7 mouse cellular contexts compared by ENCODE assay signal in the genomic region with DNA sequence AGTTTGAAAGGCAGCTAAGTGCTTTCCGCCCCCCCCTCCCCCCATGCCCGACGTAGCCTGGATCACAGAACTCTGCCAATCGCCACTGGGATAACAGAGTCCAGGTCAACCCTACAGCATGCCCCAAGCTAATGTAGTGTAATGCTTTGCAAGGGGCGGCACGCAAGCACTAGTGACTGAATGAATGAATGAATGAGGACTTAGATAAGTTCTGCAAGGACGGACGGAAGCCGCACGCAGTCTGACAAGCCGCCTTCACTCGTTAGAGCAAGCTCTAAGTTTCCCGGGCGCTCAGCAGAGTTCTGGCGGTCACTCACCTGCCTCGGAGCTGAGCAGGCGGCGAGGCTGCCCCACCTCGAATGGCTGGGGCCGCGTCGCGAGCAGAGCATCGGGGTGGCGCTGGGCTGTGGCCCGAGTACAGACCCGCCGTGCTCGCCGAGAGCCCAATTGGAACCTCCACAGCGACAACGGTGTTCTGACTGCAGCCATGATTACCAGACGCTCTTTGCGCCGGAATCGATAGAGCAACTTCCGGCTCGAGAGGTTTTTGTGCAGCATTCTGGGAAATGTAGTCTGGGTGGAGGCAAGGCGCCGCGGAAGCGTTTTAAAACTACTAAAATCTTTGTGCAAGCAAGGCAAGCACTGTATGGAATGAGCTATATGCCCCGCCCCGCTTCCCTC. TPM values are rescaled to one million over a fixed set of nuclear protein-coding genes. Genes with fewer than 3 reads are reported as not detected.
DNase-seq lines count a peak whose midpoint lies in the region; ATAC-seq lines count a peak whose summit lies in the region.

A gene (minus strand): TSS at position 505 of the 681 bp plus-strand sequence.

- peak; percentile 97 for ATAC-seq in intestine, embryonic 15.5 days

- H3K4me2 ChIP-seq in intestine, embryonic 15.5 days (replicated peaks), result peak within 1 kb of the TSS; percentile 86

- 0 out of 2 replicates have a peak, but pooled peaks cover 4% of the 10 kb centered on the region for H3K36me3 ChIP-seq in intestine, embryonic 15.5 days
- peaks cover 25% of the 10 kb centered on the region for H3K36me3 ChIP-seq in midbrain, embryonic 10.5 days

- H3K27me3 ChIP-seq in intestine, embryonic 15.5 days (replicated peaks), result no peaks in the 10 kb centered on the region
- no peaks in the 10 kb centered on the region for H3K27me3 ChIP-seq in midbrain, embryonic 10.5 days (ENCODE audit: low read depth, poor library complexity, severe bottlenecking)

- under 1% methylated on average over 44 of the region's 44 CpGs for whole genome bisulfite sequencing in intestine, embryonic 15.5 days
- under 1% methylated on average over 44 of the region's 44 CpGs for WGBS in midbrain, embryonic 10.5 days

- peak; percentile 78 for DNase-seq in adrenal gland, adult 8-10 months
- peak; percentile 74 for DNase-seq in embryo, embryonic 11.5 days (ENCODE audit: low read depth, low spot score)
- DNase-seq in gastrocnemius, postnatal 36 days, result peak; percentile 55 to 62
- DNase-seq in left cerebral cortex, postnatal 25 days (ENCODE audit: low spot score in 2 of 2), result peak; percentile 81 to 91
- DNase-seq in midbrain, embryonic 10.5 days (ENCODE audit: low spot score), result peak; percentile 84
- peak; percentile 70 for DNase-seq in right cerebral cortex, postnatal 4 days

- peak within 1 kb of the TSS; percentile 82 for H3K4me3 ChIP-seq in intestine, embryonic 15.5 days (replicated peaks)
- H3K4me3 ChIP-seq in midbrain, embryonic 10.5 days, result peak within 1 kb of the TSS; percentile 89

- peak within 1 kb of the TSS; percentile 86 for H3K9ac ChIP-seq in intestine, embryonic 15.5 days

- peaks cover 10% of the 10 kb centered on the region for H3K4me1 ChIP-seq in intestine, embryonic 15.5 days (replicated peaks)
- peaks cover 14% of the 10 kb centered on the region for H3K4me1 ChIP-seq in midbrain, embryonic 10.5 days

- intact Hi-C loops in gastrocnemius, postnatal 36 days (cut with DNase I), result loop anchor here (5.0 to 10.0 kb wide), 2 partner anchors 39 to 644 kb away; a partner anchor contains a TSS
- intact Hi-C loops in left cerebral cortex, postnatal 25 days (cut with DNase I), result no loop called here

- H3K27ac ChIP-seq in intestine, embryonic 15.5 days, result peak within 1 kb of the TSS; percentile 45; the same call in 1 of the 2 replicates
- H3K27ac ChIP-seq in midbrain, embryonic 10.5 days (replicated peaks), result peak within 1 kb of the TSS; percentile 85

- no peaks in the 10 kb centered on the region for H3K9me3 ChIP-seq in intestine, embryonic 15.5 days
- no peaks in the 10 kb centered on the region for H3K9me3 ChIP-seq in midbrain, embryonic 10.5 days (replicated peaks)

RNA-seq across cellular contexts. Expression of the gene that starts here (rescaled TPM):
- 10 to 100 TPM; 42.7 to 62.9 (median 55.2) TPM for total RNA-seq in adrenal gland, adult 8-10 months (2022)
- 10 to 100 TPM; 22.2 to 24.1 TPM for total RNA-seq in gastrocnemius, postnatal 36 days (2021)
- polyA plus RNA-seq in intestine, embryonic 15.5 days (2015; fragmentation: Nextera tagmentation; extraction: Ambion mirVana), result 67.2 and 71.2 TPM in 2 replicates
- 10 to 100 TPM; 26.9 to 27.7 TPM for total RNA-seq in left cerebral cortex, postnatal 25 days (2021)
- 74.8 and 80.2 TPM in 2 replicates for polyA plus RNA-seq in midbrain, embryonic 10.5 days (2016; fragmentation: Nextera tagmentation; extraction: Ambion mirVana)

Comparison
In these comparisons a context has a peak if more than half of its experiments do, and no peak if none do; other contexts are left out.
1. Peak in every context shown above with its lines: DNase-seq, ATAC-seq, H3K4me3 ChIP-seq and H3K27ac ChIP-seq.